Mouse (Mus musculus): ENCODE measurements around the gene Exoc3l4. TPM values are rescaled to one million over a fixed set of nuclear protein-coding genes. Genes with fewer than 3 reads are reported as not detected.

The Exoc3l4 gene
- 1 to 10 TPM; 3.0 to 4.2 TPM for total RNA-seq (2021)
- long read RNA-seq, experiment 1, partial matches to known transcripts: 0 of 4 reads
- long read RNA-seq, experiment 1, other reads (novel, unspliced or antisense): 1 of 4 reads
- long read RNA-seq, experiment 2, transcript Exoc3l4-211 (2 exons, 774 nt): major isoform, 6 of 9 reads
- long read RNA-seq, experiment 2, partial matches to known transcripts: 0 of 9 reads
- long read RNA-seq, experiment 2, other reads (novel, unspliced or antisense): 3 of 9 reads

DNA sequence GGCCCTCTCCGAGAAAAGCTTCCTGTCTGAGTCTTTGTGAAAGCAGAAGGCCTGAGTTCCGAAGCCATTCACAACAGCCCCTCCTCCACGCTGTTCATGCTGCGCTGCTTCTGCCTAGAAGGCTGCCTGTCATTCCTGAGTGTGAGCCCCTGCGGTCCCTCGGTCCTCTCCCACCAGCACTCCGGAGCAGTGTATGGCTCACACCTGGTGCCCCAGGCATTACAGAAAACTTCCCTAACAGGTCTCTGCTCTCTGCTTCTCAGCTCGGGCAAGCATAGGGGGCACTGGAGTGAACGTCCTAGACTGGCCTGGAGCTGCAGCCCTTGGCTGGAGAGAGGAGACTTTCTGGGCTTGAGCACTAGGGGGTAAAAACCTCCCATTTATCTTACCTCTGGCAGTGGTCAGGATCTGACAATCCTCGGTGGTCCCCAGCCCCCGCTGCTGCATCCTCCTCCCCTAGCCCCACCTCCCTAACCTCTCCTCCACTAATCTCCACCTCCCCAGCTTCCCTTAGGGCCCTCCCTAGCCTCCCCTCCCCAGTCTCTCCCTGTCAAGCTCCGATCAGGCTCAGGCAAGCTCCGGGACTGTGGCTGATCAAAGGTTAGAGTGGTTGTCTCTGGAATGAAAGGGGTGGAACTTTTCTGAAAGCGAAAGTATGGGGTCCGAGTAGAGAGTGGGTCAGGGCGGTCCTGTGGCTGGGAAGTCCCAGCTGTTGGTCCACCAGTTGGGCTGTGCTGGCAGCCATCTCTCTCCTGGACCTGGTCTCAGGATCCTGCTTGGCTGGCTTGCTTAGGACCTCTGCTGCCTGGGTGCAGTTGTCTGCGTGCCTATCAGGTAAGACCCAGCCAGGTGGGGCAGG, at the start of gene Exoc3l4:
Exoc3l4 (plus strand) TSS at position 97 of the 859 bp plus-strand sequence.
- no peak for DNase-seq

DNA sequence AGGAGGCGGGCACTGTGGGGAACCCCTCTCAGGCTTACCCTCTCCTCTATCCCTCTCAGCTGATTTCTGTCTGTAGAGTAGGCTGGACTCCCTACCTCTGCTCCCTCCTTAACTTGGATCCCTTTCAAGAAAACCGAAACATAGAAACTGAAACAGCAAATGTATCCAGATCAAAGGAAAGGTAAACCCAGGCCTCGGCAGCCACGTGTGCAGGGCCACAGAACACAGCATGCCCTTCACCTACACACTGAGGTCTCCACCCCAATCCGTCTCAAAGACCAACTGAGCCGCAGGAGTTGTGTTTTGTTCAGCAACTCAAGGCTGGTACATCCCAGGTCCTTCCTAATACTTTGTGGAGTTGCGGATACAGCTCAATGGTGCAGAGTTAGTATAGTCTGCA, 49.8 kb upstream of the Exoc3l4 start:
- no peak for DNase-seq

DNA sequence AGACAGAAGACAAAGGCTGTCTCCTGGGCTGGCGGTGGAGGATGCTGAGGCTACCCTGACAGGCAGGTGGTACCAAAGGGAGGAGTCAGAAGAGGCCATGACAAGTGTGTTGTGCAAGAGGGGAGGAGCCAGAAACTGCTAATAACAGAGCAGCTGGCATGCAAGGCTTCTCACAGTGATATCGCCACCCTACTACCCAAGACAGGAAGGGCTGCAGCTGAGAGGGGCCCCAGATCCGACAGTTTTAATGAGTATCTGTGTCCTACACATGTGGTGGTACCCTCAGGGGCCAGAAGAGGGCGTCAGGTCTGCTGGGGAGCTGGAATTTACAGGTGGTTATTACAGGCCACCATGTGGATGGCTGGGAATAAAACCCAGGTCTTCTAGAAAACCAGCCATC, 46.6 kb upstream of the Exoc3l4 start:
- no peak for DNase-seq

DNA sequence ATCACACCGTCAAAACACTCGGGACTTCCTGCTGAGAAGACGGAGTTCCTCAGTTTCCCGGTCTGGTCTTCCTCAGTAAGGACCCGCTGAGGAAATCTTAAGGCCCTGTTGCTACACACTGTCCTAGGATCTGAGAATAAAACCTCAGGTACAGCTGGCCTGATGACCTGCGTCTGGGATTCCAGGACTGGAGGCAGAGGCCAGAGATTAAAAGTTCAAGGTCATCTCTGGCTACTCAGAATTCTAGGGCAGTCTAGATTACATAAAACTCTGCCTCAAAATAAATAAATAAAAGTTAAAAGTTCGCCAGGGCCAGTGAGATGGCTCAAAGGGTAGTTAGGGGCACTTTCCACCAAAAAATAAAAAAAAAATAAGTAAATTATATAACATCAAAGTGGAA, 44.9 kb upstream of the Exoc3l4 start:
- DNase-seq: no peak

DNA sequence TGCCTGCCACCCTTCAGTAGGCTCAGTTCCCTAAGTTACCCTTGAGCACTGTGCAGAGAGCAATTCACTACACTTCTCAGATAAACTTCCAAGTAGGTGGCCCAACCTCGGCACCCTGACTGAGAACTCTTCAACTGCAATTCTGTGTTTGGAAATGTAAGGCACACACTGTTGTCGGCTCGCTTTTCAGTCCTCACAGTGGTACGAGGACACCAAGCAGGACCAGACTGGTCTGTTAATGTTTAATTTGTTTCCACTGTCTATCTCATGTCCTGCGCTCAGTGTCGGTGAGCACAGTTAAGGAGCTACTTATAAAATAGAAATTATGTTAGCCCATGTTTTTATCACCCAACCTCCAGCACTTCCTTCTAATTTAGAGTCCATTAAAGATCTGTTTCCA, 43.4 kb upstream of the Exoc3l4 start:
- no peak for DNase-seq

DNA sequence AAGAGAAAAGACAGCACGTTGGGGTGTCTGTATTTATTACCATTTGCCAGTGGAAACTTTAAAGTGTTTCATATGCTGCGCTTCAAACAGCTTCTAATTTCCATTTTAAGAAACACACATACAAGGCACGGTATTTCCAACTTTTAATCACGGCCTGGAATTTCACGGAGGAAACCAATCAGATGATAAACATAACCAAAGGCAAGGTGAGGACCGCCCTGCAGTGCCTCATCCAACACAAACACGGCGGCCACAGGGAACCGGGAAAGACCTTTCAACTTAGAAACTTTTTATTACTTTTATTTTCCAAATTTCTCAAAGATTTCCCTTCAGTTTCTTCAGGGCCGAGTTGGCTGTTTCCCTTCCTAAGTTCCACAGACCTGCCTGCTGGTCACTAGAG, 42.1 kb upstream of the Exoc3l4 start:
- DNase-seq: no peak

DNA sequence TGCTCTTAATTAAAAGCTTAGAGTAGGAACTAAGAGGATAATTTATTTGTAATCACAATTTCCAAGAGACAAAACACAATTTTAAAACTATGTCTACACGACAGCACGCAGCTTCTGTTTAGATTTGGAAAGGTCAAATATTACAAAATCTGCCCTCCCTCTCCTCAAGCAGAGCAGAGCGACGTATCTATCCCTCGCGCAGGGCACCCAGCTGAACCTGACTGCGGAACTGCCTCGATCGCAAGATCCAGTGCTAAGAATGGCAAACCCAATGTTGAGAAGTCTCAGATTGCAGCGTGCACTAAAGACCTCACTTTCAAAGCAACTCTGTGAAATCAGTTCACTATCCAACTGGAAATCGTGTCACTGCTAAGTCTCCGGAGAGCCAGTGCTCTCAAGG, 41.3 kb upstream of the Exoc3l4 start:
- DNase-seq: no peak

DNA sequence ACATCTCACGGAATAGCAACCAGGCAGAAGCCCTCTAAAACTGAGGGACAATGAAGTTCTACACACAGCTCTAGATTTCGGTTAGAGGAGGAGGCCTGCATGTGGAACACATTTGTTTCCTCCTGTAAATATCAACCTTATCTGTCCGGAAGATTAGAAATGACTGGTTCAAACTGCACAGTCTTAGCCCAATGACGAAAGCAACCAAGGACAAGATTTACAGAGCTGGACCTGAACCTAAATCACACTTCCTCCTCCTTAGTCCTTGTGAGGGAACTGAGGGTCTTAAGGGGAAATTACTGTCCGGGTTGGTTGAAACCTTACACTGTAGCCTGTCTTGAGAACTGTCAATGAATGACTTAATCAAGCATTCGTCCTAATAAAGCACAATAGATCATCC, 40.8 kb upstream of the Exoc3l4 start:
- DNase-seq: no peak

DNA sequence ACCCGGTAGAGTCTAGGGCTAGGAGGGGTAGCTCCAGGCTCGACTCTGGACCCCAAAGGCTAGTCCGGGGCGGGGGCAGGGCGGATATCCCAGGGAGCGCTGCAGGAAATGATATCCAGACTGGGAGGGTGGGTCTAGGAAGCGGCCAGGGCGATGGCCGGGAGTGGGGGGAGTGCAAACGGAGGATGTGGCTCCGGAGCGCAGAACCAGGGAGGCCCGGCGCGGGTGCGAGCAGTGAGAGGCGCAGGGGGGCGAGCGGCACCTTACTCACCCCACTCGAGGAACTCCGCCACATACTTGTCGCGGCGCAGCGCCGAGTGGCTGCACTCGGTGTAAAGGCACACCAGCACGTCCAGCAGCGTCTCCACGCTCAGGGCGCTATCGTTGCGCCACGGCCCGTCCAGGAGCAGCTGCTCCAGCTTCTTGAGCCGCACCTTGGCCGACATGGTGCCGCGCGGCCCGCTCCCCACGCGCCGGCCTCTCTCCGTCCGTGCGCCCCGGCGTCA, 39.9 kb upstream of the Exoc3l4 start:
- DNase-seq: peak; percentile 68

DNA sequence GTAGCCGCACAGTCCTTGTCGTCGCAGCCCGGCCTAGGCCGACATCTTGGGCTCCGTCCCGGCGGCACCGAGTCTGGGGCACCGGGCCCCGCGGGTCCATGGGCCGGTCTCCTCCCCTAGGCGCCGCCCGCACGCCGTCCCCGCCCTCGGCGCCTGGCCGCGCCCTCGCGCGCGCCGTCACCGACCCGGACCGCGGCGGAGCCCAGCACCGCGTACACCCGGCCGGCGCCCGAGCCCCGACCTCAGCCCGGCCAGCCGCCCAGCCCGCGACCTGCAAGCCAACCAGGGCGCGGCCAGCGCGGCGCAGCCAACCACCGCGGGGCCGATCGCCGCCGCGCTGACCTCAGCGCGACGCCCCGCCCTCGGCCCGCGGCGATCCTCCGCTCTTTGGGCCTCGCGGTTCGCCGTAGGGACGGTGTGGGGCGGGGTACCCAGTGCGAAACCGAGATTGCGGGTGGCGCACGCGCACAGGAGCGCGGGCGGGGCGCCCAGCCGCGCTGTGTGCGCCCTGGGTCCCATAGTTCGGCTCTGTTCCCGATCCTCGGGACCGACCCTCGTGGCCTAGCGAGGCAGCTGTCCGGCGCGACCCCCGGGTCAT, 39.3 kb upstream of the Exoc3l4 start, which contains the start of gene Cdc42bpb:
Cdc42bpb (minus strand) TSS at position 343 of the 598 bp plus-strand sequence.
- DNase-seq: peak; percentile 96

DNA sequence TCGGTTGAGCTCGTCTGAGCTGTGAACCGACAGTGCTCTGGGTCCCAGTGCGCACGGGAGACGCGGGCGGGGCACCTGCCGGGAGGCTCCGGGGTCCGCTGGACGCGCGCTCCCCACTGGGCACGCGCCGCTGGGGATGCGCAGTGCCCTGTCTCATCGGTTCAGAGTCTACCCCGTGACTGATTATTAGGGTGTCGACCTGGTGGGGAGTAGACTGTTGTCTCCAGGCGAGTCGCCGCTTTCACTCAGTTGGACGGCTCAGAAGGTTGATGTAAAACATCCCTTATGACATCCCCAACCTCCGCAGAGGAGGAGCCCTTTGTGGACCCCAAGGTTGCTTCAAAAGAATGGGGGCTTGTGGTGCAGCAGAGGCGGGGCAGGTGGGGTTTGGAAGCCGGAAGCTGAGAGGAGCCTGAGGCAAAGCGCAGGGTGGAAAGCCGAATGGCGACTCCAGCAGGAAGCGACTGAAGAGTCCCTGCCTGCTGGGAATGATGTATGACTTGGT, 38.8 kb upstream of the Exoc3l4 start:
- DNase-seq: no peak

DNA sequence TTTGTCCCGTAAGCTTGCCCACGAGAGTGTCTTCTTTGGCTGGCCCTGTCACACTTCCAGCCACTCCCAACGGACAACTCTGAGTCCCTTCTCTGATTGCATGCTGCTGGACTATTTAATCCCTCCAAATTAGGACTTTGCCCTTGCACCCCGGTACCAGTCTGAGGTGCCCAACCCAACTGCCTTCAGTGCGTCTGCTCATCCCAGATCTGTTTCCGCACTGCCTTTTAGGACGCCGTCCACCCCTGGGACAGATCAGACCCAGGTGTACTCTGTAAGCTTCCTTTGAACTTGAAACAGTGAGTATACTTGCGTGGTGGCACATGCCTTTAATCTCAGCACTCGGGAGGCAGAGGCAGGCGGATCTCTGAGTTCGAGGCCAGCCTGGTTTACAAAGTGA, 38.0 kb upstream of the Exoc3l4 start:
- no peak for DNase-seq

DNA sequence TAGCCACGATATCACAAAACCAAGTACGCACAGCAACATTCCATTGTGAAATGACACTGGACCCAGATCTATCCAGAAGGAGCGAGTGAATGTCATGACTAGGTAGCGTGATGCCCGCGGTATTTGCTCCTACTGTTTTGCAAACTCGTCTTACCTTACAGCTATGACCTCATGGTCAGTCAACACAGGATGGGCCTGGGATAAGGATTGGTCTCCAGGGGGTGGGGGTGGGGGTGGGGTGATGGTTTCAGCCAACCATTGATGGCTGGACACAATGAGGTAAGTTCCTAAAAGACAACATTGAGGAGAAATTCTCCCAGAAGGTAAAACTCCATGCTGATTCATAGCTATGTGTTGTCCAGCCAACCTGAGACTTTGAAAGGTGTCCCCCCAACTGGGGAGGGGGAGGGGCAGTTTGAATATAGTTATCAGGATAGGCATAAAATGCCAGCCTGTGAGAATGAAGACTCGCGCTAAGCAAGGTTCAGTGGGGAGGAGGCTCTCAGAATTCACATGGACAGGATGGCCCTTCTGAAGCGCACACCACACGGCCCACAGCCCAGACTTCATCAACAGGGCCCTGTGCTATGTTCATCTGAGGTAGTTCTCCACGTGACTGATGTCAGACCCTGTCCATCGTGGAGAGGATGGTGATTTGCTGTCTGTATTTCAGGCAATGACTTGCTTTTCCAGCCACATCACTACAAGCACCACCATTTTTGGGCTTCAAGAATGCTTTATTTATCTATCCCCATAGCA, 30.8 kb upstream of the Exoc3l4 start:
- no peak for DNase-seq

DNA sequence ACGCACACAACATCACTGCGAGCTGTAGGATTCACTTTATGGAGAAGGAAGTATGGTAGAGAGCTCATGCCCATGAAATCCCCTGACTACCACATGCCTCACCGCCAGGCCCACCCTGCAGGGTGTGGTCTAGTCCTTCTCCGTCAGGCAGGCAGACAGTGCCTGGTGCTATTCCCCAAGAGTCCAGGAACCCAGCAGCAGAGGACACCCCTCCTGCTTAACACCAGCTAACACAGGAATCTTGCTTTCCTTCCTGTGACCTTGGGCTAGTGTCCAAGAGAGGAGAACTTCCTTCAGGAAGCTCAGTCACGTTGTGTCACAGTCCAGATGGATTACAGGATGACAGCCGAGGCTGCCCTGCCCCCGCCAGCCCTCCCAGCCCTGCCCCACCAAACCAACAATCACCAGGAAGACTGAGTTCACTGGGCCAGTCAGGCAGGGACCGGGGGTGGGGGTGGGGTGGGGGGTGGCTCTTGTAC, 30.1 kb upstream of the Exoc3l4 start:
- peak; percentile 56 for DNase-seq

DNA sequence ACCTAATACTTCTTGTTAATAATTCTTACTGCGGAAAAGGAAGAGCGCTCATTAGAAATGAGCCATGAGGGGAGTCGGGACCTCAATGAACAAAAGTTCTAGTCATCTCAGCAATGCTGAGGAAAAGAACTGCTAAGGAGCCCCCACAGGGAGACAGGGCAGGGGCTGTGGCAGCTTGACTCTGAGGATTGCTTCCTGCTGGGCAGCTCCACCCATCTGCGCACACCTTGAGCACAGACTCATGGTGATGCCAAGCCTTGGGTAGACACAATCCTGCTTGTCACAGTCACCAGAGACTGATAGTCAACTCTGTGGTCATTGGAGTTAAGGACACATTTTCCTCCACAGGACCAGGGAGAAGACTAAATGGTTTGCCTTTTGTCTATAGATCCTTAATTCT, 29.7 kb upstream of the Exoc3l4 start:
- no peak for DNase-seq

DNA sequence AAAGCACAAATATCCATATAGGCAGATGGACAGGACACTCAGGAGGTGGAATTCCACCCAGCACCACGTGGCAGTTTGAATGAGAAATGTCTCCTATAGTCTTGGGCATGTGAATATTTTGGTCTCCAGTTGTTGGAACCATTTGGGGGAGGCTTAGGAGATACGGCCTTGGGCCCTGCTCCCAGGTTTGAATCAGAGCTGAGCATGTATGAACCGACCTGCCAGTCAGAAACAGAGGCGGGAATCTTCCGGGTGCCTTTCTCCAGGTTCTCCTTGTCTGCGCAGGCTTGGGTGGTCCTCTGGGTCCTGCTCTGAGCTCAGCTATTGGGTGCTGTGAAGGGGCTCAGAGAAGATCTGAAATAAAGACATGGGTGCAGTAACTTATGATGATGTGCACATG, 22.8 kb upstream of the Exoc3l4 start:
- DNase-seq: no peak

DNA sequence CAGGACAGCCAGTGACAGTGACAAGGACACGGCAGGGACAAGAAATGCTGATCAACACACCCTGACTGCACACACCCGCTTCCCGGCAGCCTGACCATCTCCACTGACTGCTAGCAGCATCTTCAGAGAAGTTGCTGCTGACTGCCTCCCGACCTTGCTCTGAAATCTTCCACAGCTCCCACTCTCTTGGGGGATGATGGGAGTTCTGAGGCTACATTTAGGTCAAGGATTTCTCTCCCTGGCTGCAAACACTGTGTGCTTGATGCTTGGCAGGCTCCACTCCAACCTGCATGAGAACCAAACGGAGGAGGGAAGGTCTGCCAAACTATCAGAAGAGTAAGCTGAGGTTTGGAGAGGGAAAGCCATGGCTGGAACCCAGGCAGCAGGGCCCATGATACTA, 19.8 kb upstream of the Exoc3l4 start:
- no peak for DNase-seq

DNA sequence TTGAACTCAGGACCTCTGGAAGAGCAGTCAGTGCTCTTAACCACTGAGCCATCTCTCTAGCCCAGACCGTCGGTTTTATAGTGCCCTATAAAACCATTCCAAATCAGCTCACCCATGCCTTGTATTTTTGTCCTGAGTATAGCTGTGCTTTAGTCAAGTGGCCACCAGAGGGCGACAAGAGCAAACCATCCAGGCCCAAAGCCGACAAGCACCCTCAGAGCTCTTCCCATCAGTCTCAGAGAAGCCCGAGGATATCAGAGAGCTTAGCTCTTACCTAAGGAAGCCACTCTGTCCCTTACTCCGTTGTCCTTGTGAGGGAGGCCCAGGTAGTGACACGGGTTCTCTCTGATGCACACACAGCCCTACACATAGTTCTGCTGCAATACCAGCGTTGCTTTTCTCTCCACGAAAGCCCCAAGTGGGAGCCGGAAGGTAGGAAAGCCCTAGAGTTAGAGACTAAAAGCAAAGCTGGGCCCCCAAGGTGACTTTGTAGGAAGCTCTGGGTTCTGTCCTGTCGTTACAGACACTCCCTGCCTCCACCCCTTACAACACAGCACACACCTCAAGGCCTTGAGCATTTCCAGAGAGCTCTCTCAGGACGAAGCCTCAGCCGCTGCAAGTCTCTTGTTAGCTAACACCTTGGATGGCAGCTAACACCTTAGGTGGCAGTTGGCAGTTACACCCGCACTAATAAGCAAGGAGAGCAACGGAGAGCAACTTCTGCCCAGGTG, 15.2 kb upstream of the Exoc3l4 start:
- no peak for DNase-seq

DNA sequence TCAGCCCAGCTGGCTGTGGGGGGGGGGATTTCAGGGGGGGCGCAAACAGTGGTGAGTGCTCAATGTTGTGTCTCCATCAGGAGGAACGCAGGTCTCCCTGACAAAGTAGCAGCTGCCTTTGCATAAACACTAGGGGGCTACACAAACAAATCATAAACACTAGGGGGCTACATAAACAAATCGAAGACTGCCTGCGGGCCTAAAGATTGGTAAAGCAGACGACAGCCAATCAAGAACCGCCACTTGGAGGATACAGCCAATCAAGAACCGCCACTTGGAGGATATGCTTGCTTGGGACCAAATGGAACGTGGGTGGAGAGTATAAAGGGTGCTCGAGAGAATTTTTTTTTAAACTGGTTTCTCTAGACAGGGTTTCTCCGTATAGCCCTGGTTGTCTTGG, 11.9 kb upstream of the Exoc3l4 start:
- no peak for DNase-seq

DNA sequence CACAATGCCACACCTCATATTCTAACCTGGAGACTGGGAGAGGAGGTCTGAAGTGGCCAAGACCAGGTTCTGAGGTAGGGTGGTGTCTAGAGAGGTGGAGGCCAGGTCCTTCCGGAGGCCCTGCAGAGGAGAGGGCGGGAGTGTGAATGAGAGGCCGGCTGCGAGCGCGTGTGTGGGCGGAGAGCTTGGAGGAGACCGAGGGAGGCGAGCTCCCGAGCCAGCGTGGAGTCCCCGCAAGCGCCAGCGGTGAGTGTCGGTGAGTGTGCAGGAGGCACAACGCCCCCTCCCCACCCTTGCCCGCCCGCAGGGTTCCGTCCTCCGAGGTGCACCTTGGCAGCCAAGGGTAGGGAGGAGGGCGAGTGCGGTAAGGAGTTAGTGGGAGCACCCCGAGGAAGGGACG, 10.2 kb upstream of the Exoc3l4 start, which contains the start of gene Lbhd2:
Lbhd2 (plus strand) TSS at position 188 of the 400 bp plus-strand sequence.
- no peak for DNase-seq

DNA sequence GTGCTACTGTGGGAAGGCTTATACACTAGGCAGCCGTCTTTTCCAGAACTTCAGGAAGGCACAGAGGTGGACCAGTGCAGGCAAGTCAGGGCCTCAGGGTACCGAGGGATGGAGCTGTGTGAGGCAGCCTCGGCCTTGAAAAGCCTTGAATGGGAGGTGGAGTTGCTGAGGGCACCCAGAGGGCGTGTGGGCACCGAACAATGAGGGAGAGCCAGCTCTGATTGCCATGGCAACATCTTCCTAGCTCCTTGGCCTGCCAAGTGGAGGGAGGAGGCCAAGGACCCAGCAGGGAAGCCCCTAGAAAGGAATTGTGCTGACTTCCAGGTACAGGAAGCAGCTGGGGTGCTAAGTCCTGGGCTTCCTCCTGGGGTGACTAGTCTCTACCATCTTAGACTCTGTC, 7.2 kb upstream of the Exoc3l4 start:
- no peak for DNase-seq

Measured in gastrocnemius, postnatal 25 days (tissue).